Comparison of ENCODE assay signal across 11 mouse cellular contexts in the genomic region with DNA sequence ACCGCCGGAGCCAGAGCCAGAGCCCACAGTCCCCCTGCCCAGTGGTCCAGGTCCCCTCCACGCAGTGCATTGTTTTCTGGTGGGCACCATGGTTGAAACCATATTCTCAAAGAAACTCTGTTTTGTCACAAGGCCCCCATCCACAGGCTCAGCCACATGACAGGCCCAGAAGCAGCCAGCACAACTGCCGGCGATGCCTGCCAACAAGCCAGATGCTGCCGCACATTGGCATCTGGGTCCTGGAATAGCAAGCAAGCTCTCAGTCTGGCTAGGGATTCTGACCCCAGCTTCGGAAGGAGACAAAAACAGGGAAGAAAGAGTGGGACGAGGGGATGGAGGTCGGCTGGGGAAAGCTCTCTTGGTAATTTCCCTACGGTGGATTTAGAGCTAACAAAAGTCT.
A peak's percentile ranks its signal among the peaks of the same experiment; 100 is the strongest.
DNase-seq lines count a peak whose midpoint lies in the region; ATAC-seq and TF ChIP-seq lines count a peak whose summit lies in the region.
"Had no signal": no experiment of that assay in that cellular context is flagged by ENCODE, and none has a peak within 500 bp of the region (broad histone marks: within the 10 kb centered on the region; RNA-seq: fewer than 3 reads in every experiment).

No protein-coding gene starts in this region.

- peak; percentile 23; the same call in 1 of the 2 replicates for ATAC-seq in forebrain, postnatal 0 days
- no peak for ATAC-seq in forebrain, embryonic 12.5 days (ENCODE audit: low FRiP score)
- 0 out of 2 replicates have a peak, but pooled peaks have one; percentile 14 for ATAC-seq in midbrain, embryonic 15.5 days (replicated peaks)
- ATAC-seq in midbrain, embryonic 11.5 days (ENCODE audit: low FRiP score) = no peak
- no peak for ATAC-seq in erythroid progenitor cell, adult 5-6 weeks (replicated peaks; ENCODE audit: low FRiP score, poor library complexity, severe bottlenecking)
- ATAC-seq: forebrain, embryonic 15.5 days had no signal

- no peak overlapping the region for H3K9ac ChIP-seq in forebrain, postnatal 0 days
- no peak overlapping the region for H3K9ac ChIP-seq in forebrain, embryonic 12.5 days
- no peak overlapping the region for H3K9ac ChIP-seq in midbrain, embryonic 15.5 days
- H3K9ac ChIP-seq in midbrain, embryonic 11.5 days (ENCODE audit: low read length) = no peak overlapping the region
- H3K9ac ChIP-seq: forebrain, embryonic 15.5 days; liver, embryonic 14.5 days; stomach, embryonic 15.5 days had no signal

- DNase-seq in forebrain, postnatal 0 days = peak; percentile 50
- no peak for DNase-seq in midbrain, embryonic 11.5 days (ENCODE audit: low spot score, missing footprints)
- peak; percentile 49 to 64 for DNase-seq in left cerebral cortex, postnatal 14 days (ENCODE audit: low spot score in 2 of 2)
- no peak for DNase-seq in thymus, postnatal 14 days
- DNase-seq in urinary bladder, adult 2 months (ENCODE audit: low spot score) = no peak

- intact Hi-C loops in left cerebral cortex, postnatal 14 days (cut with DNase I) = no loop called here

- H3K27ac ChIP-seq in forebrain, postnatal 0 days (ENCODE audit: low read depth, low read length) = no peak overlapping the region
- H3K27ac ChIP-seq in forebrain, embryonic 12.5 days = no peak overlapping the region
- no peak overlapping the region for H3K27ac ChIP-seq in midbrain, embryonic 15.5 days
- no peak overlapping the region for H3K27ac ChIP-seq in midbrain, embryonic 11.5 days (ENCODE audit: low read depth, low read length)
- H3K27ac ChIP-seq: forebrain, embryonic 15.5 days; liver, embryonic 14.5 days; stomach, embryonic 15.5 days had no signal

- H3K9me3 ChIP-seq in forebrain, postnatal 0 days (ENCODE audit: low read length) = no peaks in the 10 kb centered on the region
- 0 out of 2 replicates have a peak, but pooled peaks cover 6% of the 10 kb centered on the region for H3K9me3 ChIP-seq in forebrain, embryonic 12.5 days
- no peaks in the 10 kb centered on the region for H3K9me3 ChIP-seq in midbrain, embryonic 15.5 days
- H3K9me3 ChIP-seq in midbrain, embryonic 11.5 days (ENCODE audit: control insufficient read depth, low read length) = peaks cover 2% of the 10 kb centered on the region; the same call in 1 of the 2 replicates
- H3K9me3 ChIP-seq: forebrain, embryonic 15.5 days; stomach, embryonic 15.5 days had no signal

- no peaks in the 10 kb centered on the region for H3K4me1 ChIP-seq in forebrain, postnatal 0 days (ENCODE audit: insufficient read depth)
- peaks cover 6% of the 10 kb centered on the region; the same call in 1 of the 2 replicates for H3K4me1 ChIP-seq in forebrain, embryonic 12.5 days
- peaks cover 4% of the 10 kb centered on the region; the same call in 1 of the 2 replicates for H3K4me1 ChIP-seq in midbrain, embryonic 15.5 days
- H3K4me1 ChIP-seq in midbrain, embryonic 11.5 days (ENCODE audit: control insufficient read depth, insufficient read depth, low read length) = no peaks in the 10 kb centered on the region
- H3K4me1 ChIP-seq: stomach, embryonic 15.5 days had no signal

- no peaks in the 10 kb centered on the region for H3K27me3 ChIP-seq in forebrain, postnatal 0 days (ENCODE audit: insufficient read depth, low read length)
- H3K27me3 ChIP-seq in forebrain, embryonic 12.5 days = peaks cover 7% of the 10 kb centered on the region; the same call in 1 of the 2 replicates
- H3K27me3 ChIP-seq in midbrain, embryonic 15.5 days (replicated peaks) = no peaks in the 10 kb centered on the region; the same call in 1 of the 2 replicates
- H3K27me3 ChIP-seq in midbrain, embryonic 11.5 days (ENCODE audit: control insufficient read depth, insufficient read depth, low read length) = no peaks in the 10 kb centered on the region
- H3K27me3 ChIP-seq: forebrain, embryonic 15.5 days; stomach, embryonic 15.5 days had no signal

- H3K4me2 ChIP-seq in forebrain, postnatal 0 days (ENCODE audit: low read depth) = no peak overlapping the region
- H3K4me2 ChIP-seq in forebrain, embryonic 12.5 days = no peak overlapping the region
- no peak overlapping the region for H3K4me2 ChIP-seq in midbrain, embryonic 15.5 days
- H3K4me2 ChIP-seq in midbrain, embryonic 11.5 days = no peak overlapping the region
- H3K4me2 ChIP-seq: forebrain, embryonic 15.5 days; stomach, embryonic 15.5 days had no signal

- 63% methylated on average over 10 of the region's 10 CpGs for WGBS in forebrain, postnatal 0 days
- 83% methylated on average over 10 of the region's 10 CpGs for WGBS in forebrain, embryonic 12.5 days
- 78% methylated on average over 10 of the region's 10 CpGs for WGBS in midbrain, embryonic 15.5 days
- WGBS in midbrain, embryonic 11.5 days = 81% methylated on average over 10 of the region's 10 CpGs

- no peak overlapping the region for H3K4me3 ChIP-seq in forebrain, postnatal 0 days (ENCODE audit: low read depth, low read length)
- no peak overlapping the region for H3K4me3 ChIP-seq in forebrain, embryonic 12.5 days (replicated peaks)
- H3K4me3 ChIP-seq in midbrain, embryonic 15.5 days = no peak overlapping the region
- no peak overlapping the region for H3K4me3 ChIP-seq in midbrain, embryonic 11.5 days (ENCODE audit: low read depth, low read length)
- H3K4me3 ChIP-seq: forebrain, embryonic 15.5 days; stomach, embryonic 15.5 days had no signal

- H3K36me3 ChIP-seq in forebrain, postnatal 0 days (ENCODE audit: insufficient read depth) = no peaks in the 10 kb centered on the region
- H3K36me3 ChIP-seq in forebrain, embryonic 12.5 days (replicated peaks) = no peaks in the 10 kb centered on the region
- no peaks in the 10 kb centered on the region for H3K36me3 ChIP-seq in midbrain, embryonic 15.5 days (replicated peaks)
- no peaks in the 10 kb centered on the region for H3K36me3 ChIP-seq in midbrain, embryonic 11.5 days (ENCODE audit: control insufficient read depth, insufficient read depth, low read length)
- H3K36me3 ChIP-seq: forebrain, embryonic 15.5 days; stomach, embryonic 15.5 days had no signal

- no peak for TF ChIP-seq CTCF in forebrain, postnatal 0 days (IDR thresholded peaks at IDR 0.05; ENCODE audit: low read depth)

Comparison
In these comparisons a context has a peak if more than half of its experiments do, and no peak if none do; other contexts are left out.
1. ATAC-seq: peak in forebrain, postnatal 0 days (single experiment) and midbrain, embryonic 15.5 days (single experiment); none in forebrain, embryonic 12.5 days (single experiment), midbrain, embryonic 11.5 days (single experiment) and erythroid progenitor cell, adult 5-6 weeks (single experiment).
2. DNase-seq: peak in forebrain, postnatal 0 days (single experiment) and left cerebral cortex, postnatal 14 days (2 of 2); none in midbrain, embryonic 11.5 days (single experiment), thymus, postnatal 14 days (single experiment) and urinary bladder, adult 2 months (single experiment).